Mouse (Mus musculus) MEL (cell line): ENCODE data around the gene Mettl16. TPM values are rescaled to one million over a fixed set of nuclear protein-coding genes. Genes with fewer than 3 reads are reported as not detected.

Experiments used
- DNase-seq: peaks from one replicate; pipeline ENCODE4 v3.0.0; 2011; ENCODE audit warnings: low read depth, low spot score
- H3K27ac ChIP-seq: 2 replicates; pipeline ENCODE4 v1.5.1; 2012; ENCODE audit warnings: low read depth, mild to moderate bottlenecking, control low read depth, low read length, moderate library complexity; ENCODE audit not compliant: control insufficient read depth
- H3K27me3 ChIP-seq, 2 experiments: fragments of 150-350 bp in 1 of 2; sonication (generic) in 1 of 2; 2 replicates each; pipeline ENCODE4 v1.6.1; 2012; ENCODE audit warnings: low read length in 2 of 2, mild to moderate bottlenecking in 2 of 2, improper control_type of control experiment in 1 of 2, moderate library complexity in 1 of 2; ENCODE audit not compliant: insufficient read depth in 2 of 2, control insufficient read depth in 1 of 2
- H3K36me3 ChIP-seq, 2 experiments: 2 replicates each; pipeline ENCODE4 v1.6.1; 2012 to 2014; ENCODE audit warnings: low read length in 2 of 2, improper control_type of control experiment in 1 of 2, inconsistent platforms in 1 of 2, mild to moderate bottlenecking in 1 of 2; ENCODE audit not compliant: insufficient read depth in 2 of 2, control insufficient read depth in 1 of 2
- H3K4me1 ChIP-seq, 2 experiments: fragments of 150-350 bp in 1 of 2; sonication (generic) in 1 of 2; 2 replicates each; pipeline ENCODE4 v1.6.1; 2012; ENCODE audit warnings: low read length in 2 of 2, improper control_type of control experiment in 1 of 2, mild to moderate bottlenecking in 1 of 2; ENCODE audit not compliant: insufficient read depth in 2 of 2, control insufficient read depth in 1 of 2
- H3K4me3 ChIP-seq, 2 experiments: fragments of 150-350 bp in 1 of 2; sonication (generic) in 1 of 2; 2 replicates each; pipeline ENCODE4 v1.5.1; 2012; ENCODE audit warnings: low read depth in 2 of 2, low read length in 2 of 2, mild to moderate bottlenecking in 2 of 2, moderate library complexity in 2 of 2, control low read depth in 1 of 2, improper control_type of control experiment in 1 of 2; ENCODE audit not compliant: control insufficient read depth in 1 of 2, insufficient read depth in 1 of 2
- H3K79me2 ChIP-seq: 2 replicates; pipeline ENCODE4 v1.6.1; 2012; ENCODE audit warnings: mild to moderate bottlenecking, low read length, moderate library complexity; ENCODE audit not compliant: control insufficient read depth, poor library complexity, insufficient read depth
- H3K9ac ChIP-seq: 2 replicates; pipeline ENCODE4 v1.6.1; 2012; ENCODE audit warnings: low read depth, mild to moderate bottlenecking, control low read depth, low read length, moderate library complexity; ENCODE audit not compliant: control insufficient read depth, poor library complexity, severe bottlenecking
- H3K9me3 ChIP-seq: fragments of 150-350 bp; sonication (generic); replicated peaks from 2 replicates; pipeline ENCODE4 v1.6.1; 2012; ENCODE audit warnings: mild to moderate bottlenecking, low read length, improper control_type of control experiment, moderate library complexity; ENCODE audit not compliant: insufficient read depth
- BHLHE40 ChIP-seq: IDR thresholded peaks from 2 replicates; pipeline ENCODE4 v1.6.1; 2012; ENCODE audit warnings: low read depth, mild to moderate bottlenecking, inconsistent platforms, low read length, improper control_type of control experiment, borderline replicate concordance
- CHD1 ChIP-seq: IDR thresholded peaks from 2 replicates; pipeline ENCODE4 v1.6.1; 2012; ENCODE audit warnings: low read depth, mild to moderate bottlenecking, inconsistent platforms, low read length, improper control_type of control experiment
- CTCF ChIP-seq, 3 experiments: IDR thresholded peaks in 2 of 3; conservative IDR thresholded peaks in 1 of 3; 2 replicates each; pipeline ENCODE4 v1.5.1; 2011 to 2012; ENCODE audit warnings: low read length in 3 of 3, low read depth in 2 of 3, mild to moderate bottlenecking in 2 of 3, improper control_type of control experiment in 1 of 3, inconsistent platforms in 1 of 3, mixed read lengths in 1 of 3, moderate library complexity in 1 of 3; ENCODE audit not compliant: control insufficient read depth in 1 of 3, insufficient read depth in 1 of 3, poor library complexity in 1 of 3, severe bottlenecking in 1 of 3
- E2F4 ChIP-seq: IDR thresholded peaks from 2 replicates; pipeline ENCODE4 v1.6.1; 2011; ENCODE audit warnings: low read depth, low read length, improper control_type of control experiment, borderline replicate concordance
- ELF1 ChIP-seq: IDR thresholded peaks from 2 replicates; pipeline ENCODE4 v1.6.1; 2014; ENCODE audit warnings: low read depth, mild to moderate bottlenecking, inconsistent platforms, low read length, improper control_type of control experiment, moderate library complexity
- ETS1 ChIP-seq: IDR thresholded peaks from 2 replicates; pipeline ENCODE4 v1.6.1; 2012; ENCODE audit warnings: low read depth, mild to moderate bottlenecking, inconsistent platforms, low read length, improper control_type of control experiment, moderate library complexity
- GATA1 ChIP-seq: IDR thresholded peaks from 2 replicates; pipeline ENCODE4 v1.6.1; 2011; ENCODE audit warnings: low read depth, low read length, improper control_type of control experiment
- JUND ChIP-seq: IDR thresholded peaks from 2 replicates; pipeline ENCODE4 v1.6.1; 2011; ENCODE audit warnings: low read depth, mild to moderate bottlenecking, improper control_type of control experiment, low read length
- KAT2A ChIP-seq: conservative IDR thresholded peaks from 2 replicates; pipeline ENCODE4 v1.6.1; 2012; ENCODE audit warnings: low read depth, low read length, improper control_type of control experiment, inconsistent platforms
- MAX ChIP-seq: IDR thresholded peaks from 2 replicates; pipeline ENCODE4 v1.6.1; 2011; ENCODE audit warnings: low read length, improper control_type of control experiment
- MAZ ChIP-seq: IDR thresholded peaks from 2 replicates; pipeline ENCODE4 v1.6.1; 2012; ENCODE audit warnings: low read depth, mild to moderate bottlenecking, inconsistent platforms, low read length, improper control_type of control experiment
- MYC ChIP-seq: IDR thresholded peaks from 2 replicates; pipeline ENCODE4 v1.6.1; 2011; ENCODE audit warnings: low read depth, mild to moderate bottlenecking, low read length, improper control_type of control experiment, moderate library complexity
- NELFE ChIP-seq: IDR thresholded peaks from 2 replicates; pipeline ENCODE4 v1.6.1; 2011; ENCODE audit warnings: low read depth, low read length, improper control_type of control experiment
- POLR2A ChIP-seq, 2 experiments: IDR thresholded peaks; 2 replicates each; pipeline ENCODE4 v1.6.1; 2011 to 2012; ENCODE audit warnings: low read length in 2 of 2, mild to moderate bottlenecking in 2 of 2, control low read depth in 1 of 2, improper control_type of control experiment in 1 of 2, low read depth in 1 of 2, moderate library complexity in 1 of 2; ENCODE audit not compliant: control insufficient read depth in 1 of 2, insufficient read depth in 1 of 2, poor library complexity in 1 of 2
- POLR2AphosphoS2 ChIP-seq: IDR thresholded peaks from 2 replicates; pipeline ENCODE4 v1.6.1; 2011; ENCODE audit warnings: low read length, improper control_type of control experiment
- RAD21 ChIP-seq: IDR thresholded peaks from 2 replicates; pipeline ENCODE4 v1.6.1; 2011; ENCODE audit warnings: mild to moderate bottlenecking, low read depth, low read length, improper control_type of control experiment
- SIN3A ChIP-seq: IDR thresholded peaks from 2 replicates; pipeline ENCODE4 v1.6.1; 2012; ENCODE audit warnings: low read length, improper control_type of control experiment, inconsistent platforms
- TBP ChIP-seq: IDR thresholded peaks from 2 replicates; pipeline ENCODE4 v1.8.0; 2011; ENCODE audit warnings: low read depth, low read length, improper control_type of control experiment
- TCF12 ChIP-seq: IDR thresholded peaks from 2 replicates; pipeline ENCODE4 v1.6.1; 2014; ENCODE audit warnings: low read depth, mild to moderate bottlenecking, inconsistent platforms, low read length, improper control_type of control experiment, moderate library complexity
- USF1 ChIP-seq: IDR thresholded peaks from 2 replicates; pipeline ENCODE4 v1.6.1; 2014; ENCODE audit warnings: low read depth, mild to moderate bottlenecking, inconsistent platforms, low read length, improper control_type of control experiment, moderate library complexity
- ZMIZ1 ChIP-seq: IDR thresholded peaks from 2 replicates; pipeline ENCODE4 v1.6.1; 2012; ENCODE audit warnings: low read depth, mild to moderate bottlenecking, inconsistent platforms, low read length, improper control_type of control experiment, moderate library complexity
- ZNF384 ChIP-seq: IDR thresholded peaks from 2 replicates; pipeline ENCODE4 v1.6.1; 2012; ENCODE audit warnings: low read depth, mild to moderate bottlenecking, inconsistent platforms, low read length, improper control_type of control experiment
- polyA plus RNA-seq, 2 experiments: library from polyadenylated mRNA; stranded (reverse) in 1 of 2; unstranded in 1 of 2; fragments of >175 nt in 1 of 2; fragments of >200 nt in 1 of 2; gene quantifications; 2 replicates each; pipeline versions ENCODE4 v1.2.1 to v1.2.4; 2012; ENCODE audit warnings: low replicate concordance in 2 of 2, low read depth in 1 of 2; ENCODE audit not compliant: insufficient read length in 2 of 2, insufficient read depth in 1 of 2, missing spikeins in 1 of 2
- total RNA-seq: library from RNA; depleted of rRNA; stranded (reverse); fragments of 300-350 nt; gene quantifications from 2 replicates; pipeline ENCODE4 v1.2.3, GENCODE M21; 2012

The Mettl16 gene
- total and polyA plus RNA-seq, 3 experiments: 76.3 to 116 TPM; not detected in 1

DNA sequence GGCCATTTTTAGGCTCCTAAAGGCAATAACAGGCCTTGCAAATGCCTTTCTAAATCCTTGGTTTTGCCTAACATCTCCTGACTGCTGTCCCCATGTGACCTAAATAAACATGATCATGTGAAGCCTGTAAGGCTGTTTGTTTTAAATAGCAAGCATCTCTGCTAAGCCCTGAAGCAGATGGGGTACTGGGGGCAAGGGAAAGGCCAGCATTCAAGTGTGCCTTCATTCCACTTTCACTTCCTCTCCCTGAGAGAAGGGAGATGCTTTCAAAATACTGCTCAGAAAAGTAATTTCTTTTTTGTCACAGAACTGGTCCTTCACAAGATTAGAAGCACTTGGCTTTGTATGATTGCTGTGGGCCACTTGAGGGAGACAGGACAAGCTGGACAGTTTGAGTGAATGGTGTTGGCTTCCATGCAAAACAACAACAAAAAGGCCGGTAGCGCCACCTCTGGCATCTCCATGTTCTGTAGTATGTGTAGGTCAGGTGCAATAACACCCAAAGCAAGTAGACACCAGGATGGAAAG is 57.8 kb downstream of the Mettl16 start (continued):
- TF ChIP-seq E2F4 (no peak), ZNF384 (no peak), ETS1 (no peak), KAT2A (no peak), SIN3A (peak; percentile 46), ELF1 (no peak), ZMIZ1 (no peak), BHLHE40 (0 out of 2 replicates have a peak, but pooled peaks have one; percentile 18), CHD1 (no peak), JUND (no peak), POLR2A (IDR thresholded peaks at IDR 0.05; ENCODE audit: control insufficient read depth in 1 of 2, insufficient read depth in 1 of 2, low read depth in 1 of 2, low read length in 2 of 2, poor library complexity in 1 of 2) (no peak), MAX (no peak), CTCF (IDR thresholded peaks at IDR 0.05 in 2 of 3, conservative IDR thresholded peaks at IDR 0.05 in 1 of 3; ENCODE audit: control insufficient read depth in 1 of 3, insufficient read depth in 1 of 3, low read depth in 2 of 3, low read length in 3 of 3, poor library complexity in 1 of 3, severe bottlenecking in 1 of 3) (peak; percentile 9 to 44 (median 38); a peak in 5 of 6 replicates), USF1 (peak; percentile 59; the same call in 1 of the 2 replicates), TCF12 (no peak), TBP (no peak), RAD21 (peak; percentile 18), MAZ (0 out of 2 replicates have a peak, but pooled peaks have one; percentile 4), NELFE (no peak), POLR2AphosphoS2 (no peak), MYC (no peak), GATA1 (no peak)

DNA sequence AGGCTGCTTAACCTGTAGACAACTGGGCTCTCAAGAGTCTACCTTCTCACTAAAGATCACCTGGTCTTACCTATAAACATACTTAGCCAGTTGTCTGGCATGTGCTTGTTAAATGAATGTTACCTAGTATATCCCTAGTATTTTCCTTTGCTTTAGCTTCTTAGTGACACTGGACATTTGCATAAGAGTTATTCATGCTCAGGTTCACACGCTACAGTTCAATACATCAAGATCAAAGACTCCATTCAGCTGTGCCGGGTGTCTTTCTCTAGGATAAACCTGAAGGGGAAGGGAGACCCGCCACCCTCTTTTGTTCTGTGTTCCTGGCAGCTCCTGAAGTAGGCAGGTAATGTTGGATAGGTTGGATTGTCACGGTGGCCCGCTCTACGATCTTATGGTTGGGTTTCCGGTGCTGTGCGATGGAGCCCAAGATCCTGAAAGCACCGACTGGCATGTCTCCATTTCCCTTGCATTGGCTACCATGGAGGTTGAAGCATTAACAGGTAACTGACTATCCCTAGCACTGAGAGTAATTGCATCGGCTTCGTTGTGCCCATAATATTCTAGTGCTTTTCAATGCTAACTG is 58.4 kb downstream of the Mettl16 start:
- TF ChIP-seq MAZ (0 out of 2 replicates have a peak, but pooled peaks have one; percentile 1), POLR2AphosphoS2 (peak; percentile 12; the same call in 1 of the 2 replicates), MAX (no peak)
- no peak for DNase-seq
- Histone ChIP-seq H3K4me3 (peak overlapping the region; percentile 46 to 80), H3K9me3 (no peaks in the 10 kb centered on the region), H3K9ac (peak overlapping the region; percentile 53), H3K27me3 (no peaks in the 10 kb centered on the region), H3K27ac (peak overlapping the region; percentile 88), H3K79me2 (peaks cover 24% of the 10 kb centered on the region), H3K36me3 (peaks cover 0 to 35% of the 10 kb centered on the region in 2 experiments; a peak in 2 of 4 replicates), H3K4me1 (peaks cover 0 to 36% of the 10 kb centered on the region in 2 experiments; a peak in 3 of 4 replicates)
